In the genomic region with DNA sequence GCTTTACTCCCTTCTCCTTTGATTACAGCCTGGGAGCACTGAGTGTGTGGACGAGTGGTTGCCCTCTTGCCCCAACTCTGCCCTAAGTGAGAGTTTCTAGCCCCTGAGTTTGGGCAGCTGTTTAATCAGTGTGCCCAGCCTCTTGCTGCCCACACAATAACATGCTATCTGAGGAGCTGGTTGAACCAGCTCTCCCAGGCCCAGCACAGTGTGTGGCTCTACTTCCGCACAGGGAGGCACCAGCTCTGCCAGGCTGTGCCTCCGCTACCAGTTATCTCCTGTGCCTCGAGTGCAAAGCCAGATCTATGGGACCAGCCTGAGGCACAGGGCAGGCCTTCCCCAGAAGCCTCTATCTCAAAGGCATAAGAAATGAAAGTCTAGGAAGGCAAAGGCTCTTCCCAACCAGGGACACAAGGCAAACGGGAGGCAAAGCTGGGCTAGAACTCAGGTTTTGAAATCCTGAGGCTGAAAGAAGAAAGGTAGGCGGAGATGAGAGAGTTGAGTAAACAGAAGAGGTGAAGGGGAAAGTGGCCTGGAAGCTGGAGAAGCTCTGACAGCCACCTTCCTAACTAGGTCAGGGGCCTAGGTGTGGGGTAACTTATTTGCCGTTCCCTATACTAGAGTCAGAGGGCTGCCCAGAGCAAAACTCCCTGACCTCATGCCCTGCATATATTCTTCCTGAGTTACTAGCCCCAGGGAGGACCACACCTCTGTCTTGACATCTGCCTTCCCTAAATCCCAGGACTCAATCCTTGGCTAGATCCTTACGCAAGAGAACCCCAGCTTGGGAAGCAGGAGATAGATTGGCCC, we compare ENCODE assay signal across 7 mouse cellular contexts. TPM values are rescaled to one million over a fixed set of nuclear protein-coding genes. Genes with fewer than 3 reads are reported as not detected.
DNase-seq lines count a peak whose midpoint lies in the region; ATAC-seq lines count a peak whose summit lies in the region.

No protein-coding gene starts in this region.

- H3K4me2 ChIP-seq in liver, embryonic 12.5 days = peak overlapping the region; percentile 29
- peak overlapping the region; percentile 89 for H3K4me2 ChIP-seq in stomach, embryonic 16.5 days (ENCODE audit: low read depth, low read length)

- DNase-seq in ovary, postnatal 36 days (ENCODE audit: low spot score) = peak; percentile 28
- DNase-seq in ovary, postnatal 14 days (ENCODE audit: low spot score) = no peak
- peak; percentile 87 for DNase-seq in gonadal fat pad, adult 2 months (ENCODE audit: low read depth)
- DNase-seq in yolk sac, embryonic 10.5 days (ENCODE audit: low spot score) = no peak
- no peak for DNase-seq in adipocyte (ENCODE audit: low spot score)

- peaks cover 43% of the 10 kb centered on the region for H3K4me1 ChIP-seq in liver, embryonic 12.5 days
- peaks cover 40% of the 10 kb centered on the region for H3K4me1 ChIP-seq in stomach, embryonic 16.5 days (ENCODE audit: control insufficient read depth, insufficient read depth, low read length)

- H3K27me3 ChIP-seq in liver, embryonic 12.5 days (replicated peaks) = peaks cover 18% of the 10 kb centered on the region; the same call in 1 of the 2 replicates
- H3K27me3 ChIP-seq in stomach, embryonic 16.5 days (ENCODE audit: control insufficient read depth, insufficient read depth, low read length) = no peaks in the 10 kb centered on the region

- no peak overlapping the region for H3K9ac ChIP-seq in liver, embryonic 12.5 days
- peak overlapping the region; percentile 62 for H3K9ac ChIP-seq in stomach, embryonic 16.5 days (ENCODE audit: low read length)

- H3K36me3 ChIP-seq in liver, embryonic 12.5 days = peaks cover 15% of the 10 kb centered on the region
- peaks cover 13% of the 10 kb centered on the region for H3K36me3 ChIP-seq in stomach, embryonic 16.5 days (ENCODE audit: control insufficient read depth, insufficient read depth, low read length)

- no peaks in the 10 kb centered on the region for H3K9me3 ChIP-seq in liver, embryonic 12.5 days (replicated peaks)
- H3K9me3 ChIP-seq in stomach, embryonic 16.5 days (replicated peaks; ENCODE audit: control insufficient read depth, low read length) = no peaks in the 10 kb centered on the region; the same call in 1 of the 2 replicates

- no peak overlapping the region for H3K27ac ChIP-seq in liver, embryonic 12.5 days
- peak overlapping the region; percentile 85 for H3K27ac ChIP-seq in stomach, embryonic 16.5 days (ENCODE audit: low read length)

- peak overlapping the region; percentile 5; the same call in 1 of the 2 replicates for H3K4me3 ChIP-seq in liver, embryonic 12.5 days
- H3K4me3 ChIP-seq in stomach, embryonic 16.5 days (replicated peaks; ENCODE audit: low read length) = peak overlapping the region; percentile 44

- 58% methylated on average over 8 of the region's 8 CpGs for WGBS in liver, embryonic 12.5 days (ENCODE audit: insufficient replicate concordance)
- WGBS in stomach, embryonic 16.5 days = 37% methylated on average over 8 of the region's 8 CpGs

- no peak for ATAC-seq in liver, embryonic 12.5 days
- peak; percentile 23; the same call in 1 of the 2 replicates for ATAC-seq in stomach, embryonic 16.5 days (ENCODE audit: insufficient read depth, low FRiP score)

RNA-seq across cellular contexts. Expression of gene Snx33, which starts 4.1 kb away (rescaled TPM):
- polyA plus RNA-seq in gonadal fat pad, adult 2 months (2012; rRNA removed) = 14.4 and 17.4 TPM in 2 replicates
- polyA plus RNA-seq in liver, embryonic 12.5 days (2016; fragmentation: Nextera tagmentation; extraction: Ambion mirVana) = 1.8 and 2.2 TPM in 2 replicates
- polyA plus RNA-seq in stomach, embryonic 16.5 days (2015; fragmentation: Nextera tagmentation; extraction: Ambion mirVana) = 12.9 and 13.1 TPM in 2 replicates

RNA-seq across cellular contexts. Expression of gene Imp3, which starts 13.2 kb away (rescaled TPM):
- polyA plus RNA-seq in gonadal fat pad, adult 2 months (2012; rRNA removed) = 160 and 184 TPM in 2 replicates
- 71.1 and 76.1 TPM in 2 replicates for polyA plus RNA-seq in liver, embryonic 12.5 days (2016; fragmentation: Nextera tagmentation; extraction: Ambion mirVana)
- 73.9 and 80.1 TPM in 2 replicates for polyA plus RNA-seq in stomach, embryonic 16.5 days (2015; fragmentation: Nextera tagmentation; extraction: Ambion mirVana)

RNA-seq across cellular contexts. Expression of gene Snupn, which starts 26.6 kb away (rescaled TPM):
- polyA plus RNA-seq in gonadal fat pad, adult 2 months (2012; rRNA removed) = 5.3 and 8.5 TPM in 2 replicates
- 13.2 and 13.6 TPM in 2 replicates for polyA plus RNA-seq in liver, embryonic 12.5 days (2016; fragmentation: Nextera tagmentation; extraction: Ambion mirVana)
- 19.8 and 20.0 TPM in 2 replicates for polyA plus RNA-seq in stomach, embryonic 16.5 days (2015; fragmentation: Nextera tagmentation; extraction: Ambion mirVana)

RNA-seq across cellular contexts. Expression of gene Cspg4, which starts 59.2 kb away (rescaled TPM):
- polyA plus RNA-seq in gonadal fat pad, adult 2 months (2012; rRNA removed) = 19.1 and 21.0 TPM in 2 replicates
- 0.62 and 0.63 TPM in 2 replicates for polyA plus RNA-seq in liver, embryonic 12.5 days (2016; fragmentation: Nextera tagmentation; extraction: Ambion mirVana)
- 24.0 and 28.1 TPM in 2 replicates for polyA plus RNA-seq in stomach, embryonic 16.5 days (2015; fragmentation: Nextera tagmentation; extraction: Ambion mirVana)

RNA-seq across cellular contexts. Expression of gene Odf3l1, which starts 59.6 kb away (rescaled TPM):
- 10.4 and 22.7 TPM in 2 replicates for polyA plus RNA-seq in gonadal fat pad, adult 2 months (2012; rRNA removed)
- not detected in 2 replicates for polyA plus RNA-seq in liver, embryonic 12.5 days (2016; fragmentation: Nextera tagmentation; extraction: Ambion mirVana)
- 1.2 and 1.3 TPM in 2 replicates for polyA plus RNA-seq in stomach, embryonic 16.5 days (2015; fragmentation: Nextera tagmentation; extraction: Ambion mirVana)

Comparison
In these comparisons a context has a peak if more than half of its experiments do, and no peak if none do; other contexts are left out.
1. DNase-seq: peak in ovary, postnatal 36 days (single experiment) and gonadal fat pad, adult 2 months (single experiment); none in ovary, postnatal 14 days (single experiment), yolk sac, embryonic 10.5 days (single experiment) and adipocyte (single experiment).